Mouse (Mus musculus): Measurements from ENCODE around the gene Chmp4b. TPM values are rescaled to one million over a fixed set of nuclear protein-coding genes. Genes with fewer than 3 reads are reported as not detected.

Chmp4b gene
- polyA plus RNA-seq, 1 experiment from 2014 or later, result 18.4 TPM

DNA sequence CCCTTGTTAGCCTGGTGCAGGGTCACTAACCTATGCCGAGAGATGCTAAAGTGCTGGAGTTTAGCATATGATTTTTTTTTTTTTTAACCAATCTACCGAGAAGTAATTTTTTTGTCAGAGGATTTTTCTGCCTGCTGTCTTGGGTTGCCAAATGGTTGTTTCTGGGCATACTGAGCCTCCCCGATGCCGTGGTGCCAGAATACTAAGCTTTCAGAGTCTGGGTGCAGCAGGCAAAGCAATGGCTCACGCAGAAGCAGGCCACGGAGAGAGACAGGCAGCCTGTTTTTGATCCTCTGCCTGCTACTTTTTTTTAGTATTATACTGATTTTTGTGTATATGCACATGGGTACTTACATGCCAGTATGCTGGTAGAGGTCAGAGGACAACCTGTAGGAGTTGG lies 29.4 kb downstream of the Chmp4b start:
- H3K9me3 ChIP-seq (ENCODE audit: control insufficient read depth, low read depth, low read length), result no peaks in the 10 kb centered on the region
- no peak overlapping the region for H3K4me3 ChIP-seq (ENCODE audit: low read depth, low read length)
- no peak overlapping the region for H3K9ac ChIP-seq (replicated peaks; ENCODE audit: low read depth, low read length)
- 88% methylated on average over 6 of the region's 6 CpGs for WGBS
- peaks cover 33% of the 10 kb centered on the region for H3K4me1 ChIP-seq (ENCODE audit: control insufficient read depth, insufficient read depth, low read length)
- no peak for ATAC-seq (ENCODE audit: insufficient number of reproducible peaks, insufficient read depth, low FRiP score, low read depth)
- H3K27me3 ChIP-seq (ENCODE audit: control insufficient read depth, insufficient read depth, low read length), result no peaks in the 10 kb centered on the region
- H3K36me3 ChIP-seq (ENCODE audit: control insufficient read depth, insufficient read depth, low read length), result peaks cover 4% of the 10 kb centered on the region; the same call in 1 of the 2 replicates
- H3K27ac ChIP-seq (ENCODE audit: low read length), result no peak overlapping the region
- H3K4me2 ChIP-seq (replicated peaks; ENCODE audit: low read depth, low read length), result no peak overlapping the region

DNA sequence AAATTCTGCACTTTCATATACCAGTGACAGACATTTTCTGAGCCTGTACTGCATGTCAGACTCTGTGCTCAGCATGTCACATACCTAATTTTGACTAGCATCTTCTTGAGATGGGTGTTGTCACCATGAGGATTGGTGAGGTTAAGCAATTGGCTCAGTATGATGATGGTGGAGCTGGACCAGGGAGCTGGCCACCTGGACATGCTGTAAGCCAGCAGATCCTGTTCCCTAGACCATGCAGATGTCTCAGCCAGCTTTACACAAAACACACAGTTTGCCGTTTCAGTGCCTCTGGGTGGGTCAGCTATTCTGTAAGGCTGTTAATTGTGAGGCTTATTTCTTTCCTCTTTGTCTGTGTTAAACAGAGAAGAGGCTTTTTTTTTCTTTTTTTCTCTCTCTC lies 31.2 kb downstream of the Chmp4b start:
- H3K9ac ChIP-seq (replicated peaks; ENCODE audit: low read depth, low read length), result no peak overlapping the region

DNA sequence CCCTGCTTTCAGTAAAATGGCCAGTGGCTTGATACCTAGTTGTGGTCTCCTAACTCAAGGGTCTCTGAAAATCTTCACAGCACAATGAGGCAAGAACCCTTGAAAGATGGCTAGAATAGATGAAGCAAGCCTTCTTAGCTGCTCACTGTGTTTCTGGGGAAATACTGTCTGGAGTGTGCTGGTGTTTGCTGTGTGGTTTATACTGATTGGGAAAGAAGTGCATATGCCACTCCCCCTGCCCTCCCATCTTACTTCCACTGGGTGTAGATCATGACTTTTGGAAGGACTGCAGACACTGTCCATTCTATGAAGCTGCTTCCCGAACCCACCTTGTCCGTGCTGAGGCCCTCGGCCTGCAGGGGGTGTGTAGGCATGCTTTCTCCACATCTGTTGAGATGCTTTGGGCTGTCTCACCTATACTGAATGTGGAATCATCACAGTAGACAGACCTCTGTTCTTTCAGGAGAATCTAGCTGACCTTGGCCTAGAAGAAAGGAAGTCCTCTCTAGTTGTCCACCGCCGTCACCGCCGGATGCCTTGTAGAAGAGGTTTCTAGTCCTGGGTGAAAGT lies 33.5 kb downstream of the Chmp4b start:
- 93% methylated on average over 7 of the region's 7 CpGs for WGBS
- Histone ChIP-seq H3K9ac (replicated peaks; ENCODE audit: low read depth, low read length) (no peak overlapping the region), H3K36me3 (ENCODE audit: control insufficient read depth, insufficient read depth, low read length) (peaks cover 11% of the 10 kb centered on the region), H3K4me3 (ENCODE audit: low read depth, low read length) (no peak overlapping the region), H3K4me1 (ENCODE audit: control insufficient read depth, insufficient read depth, low read length) (0 out of 2 replicates have a peak, but pooled peaks cover 12% of the 10 kb centered on the region), H3K9me3 (ENCODE audit: control insufficient read depth, low read depth, low read length) (no peaks in the 10 kb centered on the region), H3K27ac (ENCODE audit: low read length) (no peak overlapping the region), H3K4me2 (replicated peaks; ENCODE audit: low read depth, low read length) (no peak overlapping the region), H3K27me3 (ENCODE audit: control insufficient read depth, insufficient read depth, low read length) (no peaks in the 10 kb centered on the region)
- ATAC-seq (ENCODE audit: insufficient number of reproducible peaks, insufficient read depth, low FRiP score, low read depth), result no peak

More for the DNA sequence above, 31.2 kb downstream of the Chmp4b start:
- WGBS, result 46% methylated on average over 1 of the region's 1 CpGs
- H3K4me1 ChIP-seq (ENCODE audit: control insufficient read depth, insufficient read depth, low read length), result peaks cover 19% of the 10 kb centered on the region
- no peak overlapping the region for H3K4me3 ChIP-seq (ENCODE audit: low read depth, low read length)
- H3K27ac ChIP-seq (ENCODE audit: low read length), result no peak overlapping the region
- no peak overlapping the region for H3K4me2 ChIP-seq (replicated peaks; ENCODE audit: low read depth, low read length)
- peaks cover 4% of the 10 kb centered on the region; the same call in 1 of the 2 replicates for H3K36me3 ChIP-seq (ENCODE audit: control insufficient read depth, insufficient read depth, low read length)
- no peaks in the 10 kb centered on the region for H3K27me3 ChIP-seq (ENCODE audit: control insufficient read depth, insufficient read depth, low read length)
- ATAC-seq (ENCODE audit: insufficient number of reproducible peaks, insufficient read depth, low FRiP score, low read depth), result no peak
- no peaks in the 10 kb centered on the region for H3K9me3 ChIP-seq (ENCODE audit: control insufficient read depth, low read depth, low read length)

DNA sequence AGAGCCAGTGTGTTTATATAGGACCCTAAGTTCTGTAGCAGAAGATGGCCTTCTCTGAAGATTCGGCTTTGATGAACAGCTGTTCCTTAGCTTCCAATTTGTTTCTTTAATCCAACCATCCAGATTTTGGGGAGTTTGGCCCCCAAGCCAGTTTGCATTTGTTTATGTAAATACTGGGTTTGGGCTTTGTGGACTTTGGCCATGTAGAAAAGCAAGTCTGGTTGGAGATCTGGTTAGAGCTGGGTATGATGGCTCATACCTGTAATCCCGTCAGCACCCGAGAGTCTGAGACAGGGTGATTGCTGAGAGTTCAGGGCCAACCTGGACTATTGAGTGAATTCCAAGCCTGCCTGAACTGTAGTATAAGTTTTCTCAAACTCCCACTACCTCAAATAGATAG lies 34.3 kb downstream of the Chmp4b start:
- H3K27ac ChIP-seq (ENCODE audit: low read length), result no peak overlapping the region
- no peak overlapping the region for H3K4me2 ChIP-seq (replicated peaks; ENCODE audit: low read depth, low read length)
- no peak overlapping the region for H3K4me3 ChIP-seq (ENCODE audit: low read depth, low read length)
- H3K9me3 ChIP-seq (ENCODE audit: control insufficient read depth, low read depth, low read length), result no peaks in the 10 kb centered on the region
- H3K36me3 ChIP-seq (ENCODE audit: control insufficient read depth, insufficient read depth, low read length), result peaks cover 11% of the 10 kb centered on the region
- WGBS, result 75% methylated on average over 3 of the region's 3 CpGs
- no peak overlapping the region for H3K9ac ChIP-seq (replicated peaks; ENCODE audit: low read depth, low read length)
- no peaks in the 10 kb centered on the region for H3K27me3 ChIP-seq (ENCODE audit: control insufficient read depth, insufficient read depth, low read length)
- 0 out of 2 replicates have a peak, but pooled peaks cover 10% of the 10 kb centered on the region for H3K4me1 ChIP-seq (ENCODE audit: control insufficient read depth, insufficient read depth, low read length)
- ATAC-seq (ENCODE audit: insufficient number of reproducible peaks, insufficient read depth, low FRiP score, low read depth), result no peak

DNA sequence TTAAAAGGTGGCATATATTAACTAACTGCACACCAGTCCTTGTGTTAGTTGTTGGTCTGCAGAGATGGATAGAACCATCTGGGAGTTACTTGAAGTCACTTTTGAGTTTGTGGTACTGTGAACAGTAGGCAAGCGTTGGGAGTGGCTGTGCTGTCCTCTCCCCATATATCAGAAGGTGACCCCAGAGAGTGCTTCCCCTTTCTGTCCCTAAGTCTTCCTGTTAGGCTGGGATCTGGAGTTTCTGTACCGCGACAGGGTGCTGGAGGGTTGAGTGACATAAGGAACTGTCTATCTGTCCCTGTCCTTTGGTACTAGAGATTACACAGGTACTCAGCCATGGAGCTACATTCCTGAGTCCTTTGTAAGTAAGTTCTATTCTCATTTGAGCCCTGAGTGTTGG lies 35.3 kb downstream of the Chmp4b start:
- Histone ChIP-seq H3K9me3 (ENCODE audit: control insufficient read depth, low read depth, low read length) (no peaks in the 10 kb centered on the region), H3K27ac (ENCODE audit: low read length) (no peak overlapping the region), H3K27me3 (ENCODE audit: control insufficient read depth, insufficient read depth, low read length) (no peaks in the 10 kb centered on the region), H3K4me1 (ENCODE audit: control insufficient read depth, insufficient read depth, low read length) (0 out of 2 replicates have a peak, but pooled peaks cover 9% of the 10 kb centered on the region), H3K9ac (replicated peaks; ENCODE audit: low read depth, low read length) (no peak overlapping the region), H3K36me3 (ENCODE audit: control insufficient read depth, insufficient read depth, low read length) (peaks cover 17% of the 10 kb centered on the region), H3K4me3 (ENCODE audit: low read depth, low read length) (no peak overlapping the region), H3K4me2 (replicated peaks; ENCODE audit: low read depth, low read length) (no peak overlapping the region)
- WGBS, result 94% methylated on average over 3 of the region's 3 CpGs
- ATAC-seq (ENCODE audit: insufficient number of reproducible peaks, insufficient read depth, low FRiP score, low read depth), result no peak

DNA sequence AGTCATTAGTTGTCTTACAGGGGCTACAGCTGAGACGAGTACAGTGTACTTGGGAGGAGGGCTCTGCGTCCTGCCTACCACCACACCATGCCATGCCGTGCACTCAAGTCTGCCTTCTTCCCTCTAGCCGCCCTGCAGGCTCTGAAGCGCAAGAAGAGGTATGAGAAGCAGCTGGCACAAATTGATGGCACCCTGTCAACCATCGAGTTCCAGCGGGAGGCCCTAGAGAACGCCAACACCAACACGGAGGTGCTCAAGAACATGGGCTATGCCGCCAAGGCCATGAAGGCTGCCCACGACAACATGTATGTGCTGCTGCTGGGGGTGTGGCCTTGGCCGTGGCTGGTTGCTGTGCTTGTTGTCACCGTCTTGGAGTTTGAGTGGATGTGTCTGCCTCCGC lies 37.9 kb downstream of the Chmp4b start:
- H3K9me3 ChIP-seq (ENCODE audit: control insufficient read depth, low read depth, low read length), result no peaks in the 10 kb centered on the region
- no peak overlapping the region for H3K4me3 ChIP-seq (ENCODE audit: low read depth, low read length)
- no peak overlapping the region for H3K27ac ChIP-seq (ENCODE audit: low read length)
- no peak overlapping the region for H3K9ac ChIP-seq (replicated peaks; ENCODE audit: low read depth, low read length)
- WGBS, result 92% methylated on average over 14 of the region's 14 CpGs
- H3K4me1 ChIP-seq (ENCODE audit: control insufficient read depth, insufficient read depth, low read length), result 0 out of 2 replicates have a peak, but pooled peaks cover 3% of the 10 kb centered on the region
- peaks cover 30% of the 10 kb centered on the region for H3K36me3 ChIP-seq (ENCODE audit: control insufficient read depth, insufficient read depth, low read length)
- no peak overlapping the region for H3K4me2 ChIP-seq (replicated peaks; ENCODE audit: low read depth, low read length)
- H3K27me3 ChIP-seq (ENCODE audit: control insufficient read depth, insufficient read depth, low read length), result no peaks in the 10 kb centered on the region
- no peak for ATAC-seq (ENCODE audit: insufficient number of reproducible peaks, insufficient read depth, low FRiP score, low read depth)

DNA sequence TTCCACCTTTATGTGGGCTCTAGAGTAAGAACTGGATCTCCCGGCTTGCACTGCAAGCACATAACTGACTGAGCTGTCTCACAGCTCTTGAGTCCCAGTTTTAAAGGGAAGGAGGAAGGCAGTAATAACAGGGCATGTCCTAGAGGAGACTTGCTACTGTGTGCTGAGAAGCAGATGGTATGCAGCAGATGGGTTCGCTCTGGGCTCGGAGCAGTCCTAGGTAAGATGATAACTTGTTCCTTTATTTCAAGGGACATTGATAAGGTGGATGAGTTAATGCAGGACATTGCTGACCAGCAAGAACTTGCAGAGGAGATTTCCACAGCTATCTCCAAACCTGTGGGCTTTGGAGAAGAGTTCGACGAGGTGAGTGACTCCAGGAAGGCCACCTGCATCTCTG lies 39.5 kb downstream of the Chmp4b start:
- no peak for ATAC-seq (ENCODE audit: insufficient number of reproducible peaks, insufficient read depth, low FRiP score, low read depth)
- H3K9ac ChIP-seq (replicated peaks; ENCODE audit: low read depth, low read length), result no peak overlapping the region
- H3K27me3 ChIP-seq (ENCODE audit: control insufficient read depth, insufficient read depth, low read length), result no peaks in the 10 kb centered on the region
- no peak overlapping the region for H3K4me2 ChIP-seq (replicated peaks; ENCODE audit: low read depth, low read length)
- peaks cover 41% of the 10 kb centered on the region for H3K36me3 ChIP-seq (ENCODE audit: control insufficient read depth, insufficient read depth, low read length)
- no peak overlapping the region for H3K27ac ChIP-seq (ENCODE audit: low read length)
- no peaks in the 10 kb centered on the region for H3K9me3 ChIP-seq (ENCODE audit: control insufficient read depth, low read depth, low read length)
- H3K4me1 ChIP-seq (ENCODE audit: control insufficient read depth, insufficient read depth, low read length), result no peaks in the 10 kb centered on the region
- no peak overlapping the region for H3K4me3 ChIP-seq (ENCODE audit: low read depth, low read length)
- WGBS, result 94% methylated on average over 5 of the region's 5 CpGs

DNA sequence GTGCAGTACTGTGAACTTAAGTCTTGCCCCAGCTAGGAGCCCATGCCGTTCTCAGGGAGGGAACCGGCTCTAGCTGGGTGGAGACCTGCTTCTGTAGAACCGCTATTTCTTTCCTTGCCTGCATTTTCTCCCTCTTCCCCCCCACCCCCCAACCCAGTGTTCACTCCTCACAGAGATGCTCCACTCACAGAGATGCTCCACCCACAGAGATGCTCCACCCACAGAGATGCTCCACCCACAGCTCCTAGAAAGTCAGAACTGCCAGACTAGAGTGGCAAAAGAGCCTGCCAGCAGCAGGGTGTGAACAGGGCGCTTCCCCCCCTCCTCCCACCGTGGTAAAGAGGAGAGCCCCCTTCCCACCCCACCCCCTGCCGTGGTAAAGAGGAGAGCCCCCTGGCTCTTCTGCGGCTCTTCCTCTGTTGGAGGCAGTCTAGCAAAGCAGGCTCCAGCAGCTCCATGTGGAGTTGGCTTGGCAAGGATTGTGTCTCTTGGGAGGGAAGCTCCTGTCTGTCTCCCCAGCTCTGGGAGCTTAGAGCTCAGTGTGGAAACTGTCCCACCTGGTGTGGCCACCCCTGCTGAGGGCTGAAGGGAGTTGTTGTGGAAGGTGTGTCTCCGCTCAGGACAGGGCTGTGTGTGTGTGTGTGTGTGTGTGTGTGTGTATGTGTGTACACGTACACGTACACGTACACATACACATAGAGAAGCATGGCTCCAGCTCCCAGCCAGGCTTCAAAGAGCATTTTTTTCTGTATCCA lies 41.9 kb downstream of the Chmp4b start:
- Histone ChIP-seq H3K4me3 (ENCODE audit: low read depth, low read length) (no peak overlapping the region), H3K4me1 (ENCODE audit: control insufficient read depth, insufficient read depth, low read length) (no peaks in the 10 kb centered on the region), H3K36me3 (ENCODE audit: control insufficient read depth, insufficient read depth, low read length) (peaks cover 41% of the 10 kb centered on the region), H3K9ac (replicated peaks; ENCODE audit: low read depth, low read length) (no peak overlapping the region), H3K27me3 (ENCODE audit: control insufficient read depth, insufficient read depth, low read length) (no peaks in the 10 kb centered on the region), H3K27ac (ENCODE audit: low read length) (no peak overlapping the region), H3K9me3 (ENCODE audit: control insufficient read depth, low read depth, low read length) (no peaks in the 10 kb centered on the region), H3K4me2 (replicated peaks; ENCODE audit: low read depth, low read length) (no peak overlapping the region)
- ATAC-seq (ENCODE audit: insufficient number of reproducible peaks, insufficient read depth, low FRiP score, low read depth), result no peak; the same call in 1 of the 2 replicates
- 65% methylated on average over 11 of the region's 11 CpGs for WGBS

Measured in stomach, embryonic 14.5 days (tissue).